ENCODE assay signal across 1 mouse cellular context in the genomic region with DNA sequence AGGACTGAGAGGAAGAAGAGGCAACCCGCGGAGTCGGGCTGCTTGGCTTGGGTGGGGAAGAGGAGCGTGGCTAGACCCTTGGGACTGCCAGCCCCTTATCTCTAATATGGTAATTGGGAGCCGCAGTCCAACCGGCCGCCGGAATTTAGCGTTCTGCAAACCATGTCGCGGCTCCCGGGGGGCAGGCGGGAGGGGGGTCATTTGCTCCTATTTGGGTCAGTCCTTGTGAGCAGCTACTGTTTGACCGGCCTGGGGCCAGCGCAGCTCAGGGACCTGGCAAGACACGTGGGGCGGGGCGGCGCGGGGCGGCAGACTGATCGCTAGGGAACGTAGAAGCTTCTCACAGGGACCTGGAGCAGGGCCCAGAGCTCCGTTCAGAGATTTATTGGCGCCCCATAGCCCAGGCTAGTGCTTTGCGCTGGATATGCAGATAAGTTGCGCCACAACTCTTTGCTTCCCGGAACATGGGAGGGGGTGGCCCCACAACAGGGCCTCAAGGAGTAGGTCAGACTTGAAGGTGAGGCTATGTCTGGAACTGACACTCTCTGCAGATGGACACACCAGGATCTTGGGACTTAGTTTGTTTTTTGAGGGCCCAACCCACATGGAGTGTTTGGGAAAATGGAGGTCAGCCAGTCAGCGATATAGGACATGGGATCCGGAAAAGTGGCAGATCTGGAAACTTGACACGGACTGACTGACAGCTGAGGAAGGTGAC.
TF ChIP-seq lines count a peak whose summit lies in the region.

No protein-coding gene starts in this region.

TF ChIP-seq in myocyte, 11 proteins besides CTCF, POLR2A, EP300 and RAD21:
- TF ChIP-seq MAX (IDR thresholded peaks at IDR 0.05; ENCODE audit: low read depth) = no peak
- TF ChIP-seq CEBPB (IDR thresholded peaks at IDR 0.05; ENCODE audit: insufficient read depth, poor library complexity, severe bottlenecking) = 0 out of 2 replicates have a peak, but pooled peaks have one; percentile 12
- peak in 1 of 3 experiments; percentile 8 for TF ChIP-seq MYOD1 (IDR thresholded peaks at IDR 0.05; ENCODE audit: control insufficient read depth in 1 of 3, insufficient read length in 2 of 3, low read depth in 2 of 3)
- no peak for TF ChIP-seq TCF3 (IDR thresholded peaks at IDR 0.05; ENCODE audit: insufficient read length, low read depth)
- TF ChIP-seq POLR2AphosphoS2 (IDR thresholded peaks at IDR 0.05; ENCODE audit: insufficient read length, low read depth) = peak; percentile 88
- TF ChIP-seq E2F4 (IDR thresholded peaks at IDR 0.05; ENCODE audit: insufficient read depth) = no peak
- TF ChIP-seq SRF (IDR thresholded peaks at IDR 0.05; ENCODE audit: control insufficient read depth, insufficient read length, low read depth) = no peak
